Mouse (Mus musculus) Patski (cell line): ENCODE results near the gene Itm2b. TPM values are rescaled to one million over a fixed set of nuclear protein-coding genes. Genes with fewer than 3 reads are reported as not detected.

Source experiments
- ATAC-seq: fragments of 100-300 bp; one replicate; pipeline ENCODE4 v1.8.0; 2021
- CTCF ChIA-PET: fragments of 350-600 bp; sonication (Branson Sonifier 250); formaldehyde crosslinking; loops from one replicate; lab custom pipeline; 2022; ENCODE audit warnings: inconsistent platforms; lab: Charles Lee
- POLR2A ChIA-PET: fragments of 350-600 bp; sonication (Branson Sonifier 250); formaldehyde crosslinking; loops from one replicate; lab custom pipeline; 2022; ENCODE audit warnings: antibody characterized with exemption, inconsistent platforms; lab: Charles Lee
- DNase-seq: peaks from one replicate; pipeline ENCODE4 v3.0.0-alpha.2; 2011; ENCODE audit warnings: low read depth, low spot score
- H3K27me3 ChIP-seq: fragments of 371-371 bp; one replicate; pipeline ENCODE4 v1.5.1; 2021
- CTCF ChIP-seq: fragments of 100-300 bp; IDR thresholded peaks from one replicate; pipeline ENCODE4 v1.5.1; 2021
- in situ Hi-C: fragments of 300-500 bp; cut with MboI; formaldehyde crosslinking; loops from 3 replicates; pipeline ENCODE4 v1.11.1; 2018; ENCODE audit warnings: low pct_unique_long_range_greater_than_20kb, mixed read lengths
- polyA plus RNA-seq: library from polyadenylated mRNA; unstranded; gene quantifications from one replicate; pipeline ENCODE4 v1.2.3, GENCODE M21; 2021

Gene Itm2b
- polyA plus RNA-seq, 1 experiment from 2014 or later: 1,100 TPM

- TF ChIP-seq CTCF: no peak
- in situ Hi-C loops: loop anchor here (10.0 kb wide), 1 partner anchor 148 kb away; no protein-coding TSS in a partner anchor
- POLR2A ChIA-PET: no interaction called here
- CTCF ChIA-PET: interaction anchor here (0.9 kb wide), 2 partner anchors 16 to 23 kb away, joined by 3 to 4 read pairs; no protein-coding TSS in a partner anchor
- no peaks in the 10 kb centered on the region for H3K27me3 ChIP-seq
- DNase-seq (no peak), ATAC-seq (no peak)
Observed at GRCm38 (mm10) chr14:73326511-73326910, 58.6 kb downstream of the Itm2b start.

- DNase-seq (no peak), ATAC-seq (peak; percentile 79)
- H3K27me3 ChIP-seq: no peaks in the 10 kb centered on the region
- CTCF ChIA-PET: interaction anchor here (0.9 kb wide), 1 partner anchor 23 kb away, joined by 4 read pairs; no protein-coding TSS in a partner anchor
- in situ Hi-C loops: loop anchor here (10.0 kb wide), 1 partner anchor 149 kb away; no protein-coding TSS in a partner anchor
- POLR2A ChIA-PET: interaction anchor here (0.6 kb wide), 1 partner anchor 132 kb away, joined by 3 read pairs; no protein-coding TSS in a partner anchor
- TF ChIP-seq CTCF: no peak
Observed at GRCm38 (mm10) chr14:73325456-73326381, 59.4 kb downstream of the Itm2b start, which contains the start of gene Rb1. Gene Rb1, minus strand, starts transcription at chr14:73325822.

DNA sequence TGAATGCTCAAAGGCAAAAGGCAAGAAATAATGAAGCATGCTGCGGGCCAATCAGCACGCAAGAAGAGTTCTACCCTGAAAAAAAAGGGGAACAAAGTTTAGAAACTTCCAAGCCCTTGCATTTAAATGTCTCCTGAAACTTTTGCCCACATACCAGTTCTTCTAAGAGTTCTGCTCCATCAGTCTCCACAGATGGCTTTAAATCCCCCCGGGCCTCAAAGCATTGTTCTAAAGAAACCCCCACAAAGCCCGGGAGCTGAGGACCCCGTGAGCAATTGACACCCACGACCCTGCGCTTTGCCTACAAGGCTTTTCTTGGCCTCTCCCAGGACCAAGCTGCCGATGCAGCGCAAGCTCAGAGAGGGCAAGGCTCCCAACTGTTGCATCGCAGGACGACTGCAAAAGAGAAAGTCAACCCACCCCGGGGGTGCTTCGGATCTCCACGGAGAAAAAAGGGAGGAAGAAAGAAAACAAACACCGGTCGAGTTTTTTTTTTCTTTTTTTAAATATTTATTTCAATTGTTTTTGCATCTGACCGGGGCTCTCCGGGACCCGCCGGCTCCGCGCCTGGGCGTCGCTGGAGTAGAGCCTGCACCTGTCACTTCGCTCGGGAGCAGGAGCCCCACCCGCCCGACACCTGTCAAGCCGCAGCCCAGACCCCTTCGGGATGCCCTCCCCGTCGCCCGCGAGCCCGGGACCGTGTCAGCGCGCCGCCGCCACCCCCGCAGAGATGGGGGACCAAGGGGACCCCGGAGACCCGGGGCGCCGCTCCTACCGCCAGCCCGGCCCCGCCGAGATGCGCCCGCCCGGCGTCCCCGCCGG lies 60.2 kb downstream of the Itm2b start:
- POLR2A ChIA-PET: no interaction called here
- in situ Hi-C loops: loop anchor here (10.0 kb wide), 1 partner anchor 150 kb away; no protein-coding TSS in a partner anchor
- no peak for TF ChIP-seq CTCF
- CTCF ChIA-PET: interaction anchor here (0.7 kb wide), 1 partner anchor 36 kb away, joined by 3 read pairs; no protein-coding TSS in a partner anchor
- no peaks in the 10 kb centered on the region for H3K27me3 ChIP-seq
- ATAC-seq (peak; percentile 50), DNase-seq (no peak)

DNA sequence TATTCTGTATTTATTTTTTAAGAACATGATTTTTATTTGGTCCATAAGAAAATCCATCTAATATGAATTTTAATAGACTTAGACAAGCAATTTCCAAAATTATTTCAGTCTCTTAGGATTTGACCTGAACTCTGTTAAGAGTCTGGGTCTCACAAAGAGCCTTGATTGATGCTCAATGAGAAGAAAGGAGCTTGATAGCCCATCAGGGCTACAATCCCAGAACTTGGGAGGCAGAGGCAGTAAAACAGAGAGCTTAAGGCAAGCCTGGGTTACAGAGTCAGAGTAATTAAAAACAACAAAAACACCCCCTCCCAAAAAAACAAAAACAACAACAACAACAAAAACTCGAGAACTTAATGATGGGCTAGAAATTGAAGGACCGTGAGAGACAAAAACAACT lies 61.1 kb downstream of the Itm2b start:
- ATAC-seq (no peak), DNase-seq (no peak)
- POLR2A ChIA-PET: no interaction called here
- CTCF ChIA-PET: interaction anchor here (0.7 to 1.1 kb wide), 2 partner anchors 21 to 35 kb away, joined by 3 read pairs; no protein-coding TSS in a partner anchor
- in situ Hi-C loops: loop anchor here (10.0 kb wide), 1 partner anchor 151 kb away; no protein-coding TSS in a partner anchor
- H3K27me3 ChIP-seq: no peaks in the 10 kb centered on the region
- no peak for TF ChIP-seq CTCF

- no peaks in the 10 kb centered on the region for H3K27me3 ChIP-seq
- ChIA-PET POLR2A (interaction anchor here (0.6 kb wide), 1 partner anchor 138 kb away, joined by 4 read pairs; no protein-coding TSS in a partner anchor), CTCF (interaction anchor here (2.5 kb wide), 1 partner anchor 19 kb away, joined by 9 read pairs; no protein-coding TSS in a partner anchor)
- no peak for DNase-seq
- in situ Hi-C loops: loop anchor here (10.0 kb wide), 1 partner anchor 153 kb away; no protein-coding TSS in a partner anchor
- ATAC-seq: no peak
- no peak for TF ChIP-seq CTCF
Observed at GRCm38 (mm10) chr14:73322142-73322541, 62.9 kb downstream of the Itm2b start.

GRCm38 (mm10) chr14:73316933-73317332 lies 68.2 kb downstream of the Itm2b start:
- ATAC-seq (no peak), DNase-seq (no peak)
- POLR2A ChIA-PET: interaction anchor here (0.7 kb wide), 1 partner anchor 154 kb away, joined by 3 read pairs; no protein-coding TSS in a partner anchor
- CTCF ChIA-PET: interaction anchor here (1.5 kb wide), 1 partner anchor 14 kb away, joined by 5 read pairs; no protein-coding TSS in a partner anchor
- in situ Hi-C loops: no loop called here
- no peak for TF ChIP-seq CTCF
- H3K27me3 ChIP-seq: no peaks in the 10 kb centered on the region

GRCm38 (mm10) chr14:73313864-73314263 lies 71.2 kb downstream of the Itm2b start:
- ChIA-PET POLR2A (no interaction called here), CTCF (interaction anchor here (0.8 kb wide), 1 partner anchor 10 kb away, joined by 3 read pairs; no protein-coding TSS in a partner anchor)
- H3K27me3 ChIP-seq: no peaks in the 10 kb centered on the region
- in situ Hi-C loops: no loop called here
- no peak for ATAC-seq
- no peak for TF ChIP-seq CTCF
- no peak for DNase-seq

GRCm38 (mm10) chr14:73313396-73313795 lies 71.7 kb downstream of the Itm2b start:
- DNase-seq (no peak), ATAC-seq (no peak)
- ChIA-PET CTCF (interaction anchor here (0.8 kb wide), 1 partner anchor 10 kb away, joined by 3 read pairs; no protein-coding TSS in a partner anchor), POLR2A (no interaction called here)
- H3K27me3 ChIP-seq: no peaks in the 10 kb centered on the region
- no peak for TF ChIP-seq CTCF
- in situ Hi-C loops: no loop called here

DNA sequence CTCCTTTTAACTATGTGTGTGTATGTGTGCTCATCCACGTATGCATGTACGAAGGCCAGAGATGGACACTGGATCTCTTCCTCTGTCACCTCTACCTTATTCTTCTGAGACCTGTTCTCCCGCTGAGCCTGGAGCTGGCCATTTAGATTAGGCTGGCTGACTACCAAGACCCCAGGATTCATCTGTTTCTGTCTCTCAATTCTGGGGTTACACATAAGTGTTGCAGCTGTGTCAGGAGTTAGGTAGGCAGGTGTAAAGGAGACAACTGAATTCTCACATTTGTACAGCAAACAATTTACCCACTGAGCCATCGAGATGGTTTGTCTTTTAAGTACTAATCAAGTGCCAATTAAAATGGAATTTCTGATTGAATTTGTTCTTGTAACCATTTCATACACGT lies 72.2 kb downstream of the Itm2b start:
- CTCF ChIA-PET: interaction anchor here (1.0 kb wide), 1 partner anchor 206 kb away, joined by 4 read pairs; no protein-coding TSS in a partner anchor

More for the DNA sequence above, 72.2 kb downstream of the Itm2b start:
- DNase-seq (no peak), ATAC-seq (no peak)
- POLR2A ChIA-PET: no interaction called here
- TF ChIP-seq CTCF: no peak
- in situ Hi-C loops: no loop called here
- H3K27me3 ChIP-seq: no peaks in the 10 kb centered on the region

Other genes with a start within 250 kb of the Itm2b start
- gene Lpar6, start 147.4 kb downstream of the Itm2b start, polyA plus RNA-seq: 8.8 TPM
- 30.0 TPM for gene Rb1, start 59.5 kb downstream of the Itm2b start, polyA plus RNA-seq
- 35.0 TPM for gene Med4, start 124.7 kb upstream of the Itm2b start, polyA plus RNA-seq
- 181 TPM for gene Sucla2, start 140.0 kb upstream of the Itm2b start, polyA plus RNA-seq
- 1.8 TPM for gene Nudt15, start 163.0 kb upstream of the Itm2b start, polyA plus RNA-seq